Mouse (Mus musculus) small intestine, adult 2 months (tissue): Measurements from ENCODE around the gene Dhrs9.

Source experiments
- CTCF ChIP-seq: fragments of 200-500 bp; IDR thresholded peaks from 2 replicates; pipeline ENCODE4 v1.5.1; 2012; ENCODE audit warnings: low read depth, mild to moderate bottlenecking, control low read depth, inconsistent platforms, low read length, moderate library complexity, mixed read lengths; ENCODE audit not compliant: insufficient replicate concordance, insufficient read length; ENCODE audit errors: extremely low read depth
- POLR2A ChIP-seq: fragments of 200-500 bp; IDR thresholded peaks from 2 replicates; pipeline ENCODE4 v1.6.1; 2012; ENCODE audit warnings: low read depth, mild to moderate bottlenecking, control low read depth, inconsistent platforms, low read length, moderate library complexity

GRCm38 (mm10) chr2:69380281-69380680 is at the start of gene Dhrs9:
- TF ChIP-seq CTCF = no peak
- no peak for TF ChIP-seq POLR2A
